Mouse (Mus musculus): ENCODE data around the gene Trio. TPM values are rescaled to one million over a fixed set of nuclear protein-coding genes. Genes with fewer than 3 reads are reported as not detected.
A peak's percentile ranks its signal among the peaks of the same experiment; 100 is the strongest.

The Trio gene
- polyA plus RNA-seq, 1 experiment from 2014 or later, result 39.5 TPM

GRCm38 (mm10) chr15:27955614-27956013 is 70.0 kb downstream of the Trio start:
- no peak overlapping the region for H3K4me3 ChIP-seq
- H3K4me1 ChIP-seq (replicated peaks), result peaks cover 80% of the 10 kb centered on the region
- H3K27ac ChIP-seq, result peak overlapping the region; percentile 40; the same call in 1 of the 2 replicates
- no peak overlapping the region for H3K9ac ChIP-seq
- ATAC-seq (ENCODE audit: low FRiP score), result no peak
- no peaks in the 10 kb centered on the region for H3K36me3 ChIP-seq
- 40% methylated on average over 11 of the region's 11 CpGs for WGBS
- H3K27me3 ChIP-seq, result no peaks in the 10 kb centered on the region
- no peaks in the 10 kb centered on the region for H3K9me3 ChIP-seq
- H3K4me2 ChIP-seq, result no peak overlapping the region

GRCm38 (mm10) chr15:27954356-27954755 is 71.3 kb downstream of the Trio start:
- ATAC-seq (ENCODE audit: low FRiP score), result no peak
- Histone ChIP-seq H3K4me1 (replicated peaks) (peaks cover 68% of the 10 kb centered on the region), H3K4me2 (no peak overlapping the region)

DNA sequence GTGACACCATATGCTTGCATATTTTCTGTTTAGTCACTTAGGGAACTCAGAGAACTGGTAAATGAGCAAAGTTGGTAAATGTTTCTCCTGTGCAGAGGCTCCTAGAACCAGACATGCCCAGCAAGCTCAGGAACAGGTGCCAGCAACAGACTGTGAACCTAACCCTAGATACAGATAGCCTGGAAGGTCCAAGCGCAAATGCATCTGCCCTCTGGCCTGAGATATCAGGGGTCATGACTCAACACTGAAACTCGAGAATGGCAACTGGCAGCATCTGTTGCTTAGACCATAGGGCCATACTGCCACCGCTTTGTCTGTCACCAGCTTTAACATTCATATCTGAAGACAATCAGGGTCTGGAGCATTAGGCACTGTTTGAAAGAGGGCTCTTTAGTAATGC is 72.1 kb downstream of the Trio start:
- H3K27ac ChIP-seq, result no peak overlapping the region
- no peak for ATAC-seq (ENCODE audit: low FRiP score)
- no peaks in the 10 kb centered on the region for H3K9me3 ChIP-seq
- 79% methylated on average over 3 of the region's 3 CpGs for WGBS
- no peaks in the 10 kb centered on the region for H3K36me3 ChIP-seq
- H3K4me1 ChIP-seq (replicated peaks), result peaks cover 61% of the 10 kb centered on the region
- H3K4me2 ChIP-seq, result no peak overlapping the region
- no peaks in the 10 kb centered on the region for H3K27me3 ChIP-seq
- H3K4me3 ChIP-seq, result no peak overlapping the region
- H3K9ac ChIP-seq, result no peak overlapping the region

More at GRCm38 (mm10) chr15:27954356-27954755, 71.3 kb downstream of the Trio start:
- Histone ChIP-seq H3K27me3 (no peaks in the 10 kb centered on the region), H3K4me3 (no peak overlapping the region), H3K9me3 (no peaks in the 10 kb centered on the region), H3K9ac (no peak overlapping the region), H3K36me3 (no peaks in the 10 kb centered on the region), H3K27ac (peak overlapping the region; percentile 64)
- 83% methylated on average over 5 of the region's 5 CpGs for WGBS

DNA sequence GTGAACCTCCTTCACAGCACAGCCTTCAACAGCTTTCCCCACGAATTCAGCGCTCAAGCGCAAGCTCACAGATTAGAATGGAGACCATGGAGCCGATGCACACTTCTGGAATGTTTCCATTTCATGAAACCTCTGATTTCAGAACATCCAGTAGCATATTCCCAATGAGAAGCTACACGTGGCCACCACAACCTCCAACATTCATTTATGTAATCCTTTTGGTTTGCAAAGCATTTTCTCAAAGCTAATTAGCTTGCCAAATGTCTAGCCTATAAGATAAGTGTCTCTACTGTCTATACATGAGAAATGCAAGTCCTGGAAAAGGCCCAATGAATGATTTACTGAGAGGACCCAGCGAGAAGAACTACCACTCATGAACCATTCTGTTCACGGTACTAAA is 74.5 kb downstream of the Trio start:
- H3K27ac ChIP-seq, result no peak overlapping the region
- no peak for ATAC-seq (ENCODE audit: low FRiP score)
- no peaks in the 10 kb centered on the region for H3K36me3 ChIP-seq
- no peaks in the 10 kb centered on the region for H3K9me3 ChIP-seq
- H3K4me1 ChIP-seq (replicated peaks), result peaks cover 40% of the 10 kb centered on the region
- no peaks in the 10 kb centered on the region for H3K27me3 ChIP-seq
- 93% methylated on average over 7 of the region's 7 CpGs for WGBS
- no peak overlapping the region for H3K9ac ChIP-seq
- H3K4me2 ChIP-seq, result no peak overlapping the region
- H3K4me3 ChIP-seq, result no peak overlapping the region

DNA sequence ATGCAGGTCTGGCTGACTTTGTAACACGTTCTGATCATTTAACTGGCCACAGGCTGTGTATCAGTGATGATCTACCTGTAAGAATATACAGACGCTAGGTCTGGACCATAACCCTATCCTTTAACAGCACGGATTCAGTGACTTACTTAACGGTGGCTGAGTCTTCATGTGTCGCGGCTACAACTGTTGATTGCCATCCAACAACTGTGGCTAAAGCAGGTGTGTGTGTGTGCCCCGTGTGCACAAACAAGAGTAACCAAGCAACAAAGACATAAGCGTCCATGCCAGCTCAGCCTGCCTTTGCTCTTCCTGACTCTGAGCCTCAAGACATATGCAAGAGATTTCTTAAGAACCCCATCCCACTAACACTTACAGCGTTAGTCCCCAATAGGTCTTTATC is 76.5 kb downstream of the Trio start:
- H3K27me3 ChIP-seq, result no peaks in the 10 kb centered on the region

DNA sequence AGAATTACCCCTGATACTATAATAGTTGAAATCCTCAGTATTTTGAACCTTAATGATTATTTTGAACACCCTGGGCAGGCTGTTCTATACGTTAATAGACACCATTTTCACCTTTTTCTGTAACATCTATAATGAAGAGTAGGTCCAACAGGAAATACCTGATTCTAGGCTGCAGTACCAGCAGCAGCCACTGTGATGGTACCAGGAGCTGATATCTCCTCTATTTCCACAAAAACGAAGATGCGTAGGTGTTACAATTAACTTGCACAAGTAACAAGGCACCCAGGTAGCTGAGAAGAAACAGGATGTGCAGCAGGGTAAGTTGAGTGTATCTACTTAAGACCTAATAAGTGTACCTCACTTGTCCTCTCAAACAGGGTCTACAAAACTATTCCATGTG is 77.8 kb downstream of the Trio start:
- H3K27me3 ChIP-seq, result no peaks in the 10 kb centered on the region
- no peak overlapping the region for H3K4me2 ChIP-seq
- ATAC-seq (ENCODE audit: low FRiP score), result no peak
- no peak overlapping the region for H3K4me3 ChIP-seq
- H3K36me3 ChIP-seq, result no peaks in the 10 kb centered on the region
- WGBS, result 97% methylated on average over 3 of the region's 3 CpGs
- H3K4me1 ChIP-seq (replicated peaks), result peaks cover 39% of the 10 kb centered on the region
- H3K27ac ChIP-seq, result no peak overlapping the region
- H3K9me3 ChIP-seq, result no peaks in the 10 kb centered on the region
- no peak overlapping the region for H3K9ac ChIP-seq

More for the DNA sequence above, 76.5 kb downstream of the Trio start:
- WGBS, result 92% methylated on average over 9 of the region's 9 CpGs
- no peak overlapping the region for H3K4me2 ChIP-seq
- no peak overlapping the region for H3K4me3 ChIP-seq
- H3K9ac ChIP-seq, result no peak overlapping the region
- no peaks in the 10 kb centered on the region for H3K9me3 ChIP-seq
- no peaks in the 10 kb centered on the region for H3K36me3 ChIP-seq
- peaks cover 41% of the 10 kb centered on the region for H3K4me1 ChIP-seq (replicated peaks)
- no peak for ATAC-seq (ENCODE audit: low FRiP score)
- no peak overlapping the region for H3K27ac ChIP-seq

DNA sequence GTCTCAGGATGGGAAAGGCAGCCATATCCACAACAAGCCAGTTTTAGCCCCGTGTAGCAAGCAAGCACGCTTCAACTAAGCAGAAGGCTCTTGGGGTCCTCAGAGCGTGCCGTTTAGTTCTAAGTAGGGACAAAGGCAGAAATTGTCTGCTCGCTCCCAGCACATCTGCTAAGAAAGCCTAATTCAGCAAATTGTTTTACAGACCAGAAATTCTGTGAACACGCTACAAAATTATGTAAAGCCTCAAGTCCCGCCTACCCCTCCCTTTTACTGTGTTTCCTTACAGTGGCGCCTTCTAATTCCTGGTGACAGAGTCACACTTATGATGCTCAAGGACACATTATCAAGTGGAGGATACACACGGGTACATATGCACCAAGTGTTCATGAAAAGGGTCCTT is 80.1 kb downstream of the Trio start:
- WGBS, result 73% methylated on average over 9 of the region's 9 CpGs
- no peaks in the 10 kb centered on the region for H3K36me3 ChIP-seq
- H3K4me1 ChIP-seq (replicated peaks), result peaks cover 54% of the 10 kb centered on the region
- ATAC-seq (ENCODE audit: low FRiP score), result no peak
- no peak overlapping the region for H3K4me2 ChIP-seq
- no peak overlapping the region; the same call in 1 of the 2 replicates for H3K27ac ChIP-seq
- H3K27me3 ChIP-seq, result no peaks in the 10 kb centered on the region
- H3K9me3 ChIP-seq, result no peaks in the 10 kb centered on the region
- no peak overlapping the region for H3K4me3 ChIP-seq
- peak overlapping the region; percentile 15; the same call in 1 of the 2 replicates for H3K9ac ChIP-seq

- H3K9me3 ChIP-seq, result no peaks in the 10 kb centered on the region
- H3K4me1 ChIP-seq (replicated peaks), result peaks cover 61% of the 10 kb centered on the region
- no peak; the same call in 1 of the 2 replicates for ATAC-seq (ENCODE audit: low FRiP score)
- H3K9ac ChIP-seq, result no peak overlapping the region
- H3K27me3 ChIP-seq, result no peaks in the 10 kb centered on the region
- no peak overlapping the region for H3K4me2 ChIP-seq
- no peak overlapping the region for H3K27ac ChIP-seq
- H3K4me3 ChIP-seq, result no peak overlapping the region
- 79% methylated on average over 11 of the region's 11 CpGs for WGBS
- no peaks in the 10 kb centered on the region for H3K36me3 ChIP-seq
Observed at GRCm38 (mm10) chr15:27944898-27945297, 80.8 kb downstream of the Trio start.

- H3K4me3 ChIP-seq, result no peak overlapping the region
- H3K4me2 ChIP-seq, result peak overlapping the region; percentile 36
- whole genome bisulfite sequencing, result 25% methylated on average over 18 of the region's 18 CpGs
- no peaks in the 10 kb centered on the region for H3K36me3 ChIP-seq
- ATAC-seq (ENCODE audit: low FRiP score), result peak; percentile 64
- H3K27ac ChIP-seq, result peak overlapping the region; percentile 76
- H3K9me3 ChIP-seq, result no peaks in the 10 kb centered on the region
- H3K4me1 ChIP-seq (replicated peaks), result peaks cover 69% of the 10 kb centered on the region
- H3K9ac ChIP-seq, result peak overlapping the region; percentile 49; the same call in 1 of the 2 replicates
- no peaks in the 10 kb centered on the region for H3K27me3 ChIP-seq
Observed at GRCm38 (mm10) chr15:27943486-27944195, 82.0 kb downstream of the Trio start.

- 0 out of 2 replicates have a peak overlapping the region, but pooled peaks have one; percentile 3 for H3K9ac ChIP-seq
- ATAC-seq (ENCODE audit: low FRiP score), result no peak
Observed at GRCm38 (mm10) chr15:27942148-27942847, 83.3 kb downstream of the Trio start.

DNA sequence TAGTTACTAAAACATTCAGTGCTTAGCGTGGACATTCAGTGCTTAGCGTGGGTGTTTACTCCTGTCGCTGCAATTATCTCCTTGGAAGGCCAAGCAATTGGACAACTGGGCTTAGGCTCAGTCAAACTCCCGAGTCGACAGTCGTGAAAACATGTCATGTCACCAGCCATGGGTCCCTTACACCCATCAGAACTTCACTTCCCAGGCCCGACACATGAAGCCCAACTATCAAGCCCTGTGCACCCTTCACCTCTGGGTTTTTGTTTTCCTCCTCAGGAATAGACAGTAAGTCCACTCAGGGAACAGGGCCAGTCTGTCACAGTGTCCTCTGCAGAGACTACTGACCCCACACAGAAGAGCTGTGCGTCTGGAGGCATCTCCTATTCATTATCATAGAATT is 84.2 kb downstream of the Trio start:
- ATAC-seq (ENCODE audit: low FRiP score), result no peak
- H3K9ac ChIP-seq, result no peak overlapping the region
- 79% methylated on average over 8 of the region's 8 CpGs for WGBS
- H3K27me3 ChIP-seq, result no peaks in the 10 kb centered on the region
- H3K9me3 ChIP-seq, result no peaks in the 10 kb centered on the region
- H3K4me1 ChIP-seq (replicated peaks), result peaks cover 90% of the 10 kb centered on the region
- H3K36me3 ChIP-seq, result no peaks in the 10 kb centered on the region
- H3K4me2 ChIP-seq, result no peak overlapping the region
- H3K27ac ChIP-seq, result no peak overlapping the region; the same call in 1 of the 2 replicates
- no peak overlapping the region for H3K4me3 ChIP-seq

More at GRCm38 (mm10) chr15:27942148-27942847, 83.3 kb downstream of the Trio start:
- H3K27ac ChIP-seq, result no peak overlapping the region
- no peak overlapping the region for H3K4me3 ChIP-seq
- no peak overlapping the region for H3K4me2 ChIP-seq
- no peaks in the 10 kb centered on the region for H3K27me3 ChIP-seq
- H3K9me3 ChIP-seq, result no peaks in the 10 kb centered on the region
- peaks cover 82% of the 10 kb centered on the region for H3K4me1 ChIP-seq (replicated peaks)
- 81% methylated on average over 11 of the region's 11 CpGs for WGBS
- no peaks in the 10 kb centered on the region for H3K36me3 ChIP-seq

GRCm38 (mm10) chr15:27941020-27941419 is 84.6 kb downstream of the Trio start:
- ATAC-seq (ENCODE audit: low FRiP score), result no peak
- peaks cover 91% of the 10 kb centered on the region for H3K4me1 ChIP-seq (replicated peaks)

More at GRCm38 (mm10) chr15:27941020-27941419, 84.6 kb downstream of the Trio start:
- Histone ChIP-seq H3K9me3 (no peaks in the 10 kb centered on the region), H3K36me3 (no peaks in the 10 kb centered on the region), H3K27me3 (no peaks in the 10 kb centered on the region), H3K27ac (no peak overlapping the region), H3K4me2 (no peak overlapping the region), H3K4me3 (no peak overlapping the region), H3K9ac (no peak overlapping the region)
- WGBS, result 81% methylated on average over 8 of the region's 8 CpGs
